Mouse (Mus musculus) limb, embryonic 11.5 days (tissue): Measurements from ENCODE around the gene Olfr308. TPM values are rescaled to one million over a fixed set of nuclear protein-coding genes. Genes with fewer than 3 reads are reported as not detected.

Experiments used
- microRNA-seq: library from miRNA; unstranded; fragments of <30 nt; microRNA quantifications from one replicate; pipeline ENCODE4, GENCODE M21; 2016
- polyA plus RNA-seq: library from polyadenylated mRNA; unstranded; fragments of >200 nt; fragmentation: Nextera tagmentation; extraction: Ambion mirVana; gene quantifications from 2 replicates; pipeline ENCODE4 v1.2.1, GENCODE M21; 2014

Gene Olfr308
- polyA plus RNA-seq, 1 experiment from 2014 or later: not detected

Small RNA genes within 50 kb of the gene (microRNA-seq; reads per million reads assigned to microRNA genes)
- gene Gm23192: not detected

Other genes with a start within 250 kb of the Olfr308 start
- gene Vmn2r75, start 153.9 kb downstream of the Olfr308 start, polyA plus RNA-seq: not detected in 2 replicates
- gene Vmn2r76, start 79.3 kb downstream of the Olfr308 start, polyA plus RNA-seq: not detected in 2 replicates
- gene Olfr310, start 48.5 kb downstream of the Olfr308 start, polyA plus RNA-seq: not detected in 2 replicates
- gene Olfr309, start 11.9 kb downstream of the Olfr308 start, polyA plus RNA-seq: not detected in 2 replicates
- not detected in 2 replicates for gene Olfr307, start 12.0 kb upstream of the Olfr308 start, polyA plus RNA-seq
- gene Olfr305, start 41.3 kb upstream of the Olfr308 start, polyA plus RNA-seq: not detected in 2 replicates
- not detected in 2 replicates for gene Olfr304, start 61.0 kb upstream of the Olfr308 start, polyA plus RNA-seq
- gene Olfr303, start 72.2 kb upstream of the Olfr308 start, polyA plus RNA-seq: not detected in 2 replicates
- gene Olfr301, start 78.2 kb upstream of the Olfr308 start, polyA plus RNA-seq: not detected in 2 replicates
- not detected in 2 replicates for gene Olfr299, start 134.3 kb upstream of the Olfr308 start, polyA plus RNA-seq
- not detected in 2 replicates for gene Olfr298, start 166.9 kb upstream of the Olfr308 start, polyA plus RNA-seq
- gene Olfr297, start 194.3 kb upstream of the Olfr308 start, polyA plus RNA-seq: not detected in 2 replicates